Mouse (Mus musculus): ENCODE data around the gene Abi2.
"Not testable (repeated sequence)": the region's sequence is repeated elsewhere in the genome, so short reads cannot be mapped to it uniquely, and the experiment has no call there.

The Abi2 gene

DNA sequence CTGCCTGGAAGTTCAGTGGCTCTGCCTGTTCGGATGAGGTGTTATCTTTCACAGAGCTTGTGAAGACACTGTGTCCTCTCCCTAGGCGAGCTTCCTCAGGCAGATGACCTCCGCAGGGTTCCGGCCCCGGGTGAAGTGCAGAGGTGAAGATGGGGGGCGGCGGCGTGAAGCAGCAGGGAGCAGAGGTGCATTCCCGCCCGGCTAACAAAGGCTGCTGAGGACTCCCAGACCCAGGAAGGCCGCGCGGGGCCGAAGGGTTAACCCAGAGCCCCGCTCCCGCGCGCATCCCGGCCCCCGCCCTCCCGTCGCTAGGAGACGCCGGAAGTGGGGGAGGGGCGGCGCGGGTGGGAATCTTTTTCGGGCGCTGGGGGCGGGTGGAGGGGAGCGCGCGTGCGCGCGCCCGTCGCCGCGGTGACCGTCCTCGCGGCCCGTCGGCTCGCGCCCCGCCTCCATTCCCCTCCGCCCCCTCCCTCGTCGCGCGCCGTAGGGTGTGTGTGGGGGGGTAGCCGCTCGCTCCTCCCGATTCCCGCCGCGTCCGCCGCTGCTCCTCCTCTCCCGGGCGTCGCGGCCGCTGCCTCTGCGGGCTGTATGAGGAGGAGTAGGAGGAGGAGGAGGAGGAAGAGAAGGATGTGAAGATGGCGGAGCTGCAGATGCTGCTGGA lies at the start of gene Abi2:
Gene Abi2 (plus strand): TSS at position 452 of the 661 bp plus-strand sequence.
- DNase-seq, result peak; percentile 99

DNA sequence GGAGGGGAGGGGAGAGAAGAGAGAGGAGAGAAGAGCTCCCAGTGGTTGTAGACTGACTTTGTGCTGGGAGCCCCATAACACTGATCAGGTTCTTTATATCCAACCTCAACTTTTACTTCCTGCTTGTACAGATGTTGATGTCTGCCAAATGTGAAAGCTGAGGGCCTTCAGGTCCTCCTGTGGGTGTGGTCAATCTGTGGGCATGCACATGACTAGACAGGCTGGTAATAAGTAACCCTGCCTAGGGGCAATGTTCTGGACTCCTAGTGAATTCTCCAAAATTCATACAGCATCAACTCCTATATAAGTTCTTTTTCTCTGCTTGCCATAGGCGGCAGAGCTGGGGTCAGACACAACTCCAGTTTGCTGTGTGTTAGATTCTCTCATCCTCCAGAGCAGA lies 47.8 kb upstream of the Abi2 start:
- DNase-seq, result no peak

DNA sequence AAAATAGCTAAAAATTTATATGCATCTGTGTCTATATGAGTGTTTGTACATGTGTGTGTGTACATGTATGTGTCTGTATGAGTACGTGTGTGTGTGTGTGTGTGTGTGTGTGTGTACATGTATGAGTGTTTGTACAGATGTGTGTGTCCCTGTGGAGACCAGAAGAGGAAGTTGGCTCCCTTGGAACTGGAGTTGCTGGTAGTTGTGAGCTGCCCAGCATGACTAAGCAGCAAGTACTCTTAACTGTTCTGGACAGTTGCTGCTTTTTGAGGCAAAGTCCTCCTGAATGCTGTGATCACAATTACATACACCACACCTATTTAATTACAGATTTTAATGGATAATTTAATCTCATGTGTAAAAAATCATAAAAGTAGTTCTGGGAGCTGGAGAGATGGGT lies 32.9 kb upstream of the Abi2 start:
- no peak for DNase-seq

DNA sequence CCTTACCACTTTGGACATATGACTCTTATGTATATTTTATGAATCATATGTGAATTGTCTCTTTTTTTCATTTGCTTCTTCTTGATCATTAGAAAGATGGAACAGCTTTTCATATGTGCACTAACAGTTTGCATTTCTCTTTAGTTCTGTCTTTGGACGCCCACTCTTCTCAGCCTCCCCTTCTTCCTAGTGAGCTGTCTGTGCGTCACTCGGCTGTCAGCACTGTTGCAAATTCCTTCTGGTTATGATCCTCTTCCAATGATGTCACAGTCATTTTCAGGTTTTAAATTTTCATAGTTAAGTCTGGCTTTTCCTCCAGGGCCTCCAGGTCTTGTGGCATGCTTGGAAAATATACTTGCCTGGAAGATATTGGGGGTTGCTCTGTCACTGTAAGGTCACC lies 27.5 kb upstream of the Abi2 start:
- no peak for DNase-seq

DNA sequence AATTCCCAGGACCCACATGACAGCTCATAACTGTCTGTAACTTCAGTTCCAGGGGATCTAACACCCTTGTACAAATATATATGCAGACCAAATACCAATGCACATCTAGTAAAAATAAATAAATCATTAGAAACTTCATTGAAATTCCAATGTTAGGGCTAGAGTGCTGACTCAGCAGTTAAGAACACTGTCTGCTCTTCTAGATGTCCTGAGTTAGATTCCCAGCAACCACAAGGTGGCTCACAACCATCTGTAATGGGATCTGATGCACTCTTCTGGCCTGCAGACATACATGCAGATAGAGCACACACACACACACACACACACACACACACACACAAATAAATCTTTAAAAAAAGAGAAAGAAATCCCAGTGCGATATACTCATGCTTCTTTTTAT lies 4.6 kb upstream of the Abi2 start:
- DNase-seq, result peak; percentile 21 to 29

DNA sequence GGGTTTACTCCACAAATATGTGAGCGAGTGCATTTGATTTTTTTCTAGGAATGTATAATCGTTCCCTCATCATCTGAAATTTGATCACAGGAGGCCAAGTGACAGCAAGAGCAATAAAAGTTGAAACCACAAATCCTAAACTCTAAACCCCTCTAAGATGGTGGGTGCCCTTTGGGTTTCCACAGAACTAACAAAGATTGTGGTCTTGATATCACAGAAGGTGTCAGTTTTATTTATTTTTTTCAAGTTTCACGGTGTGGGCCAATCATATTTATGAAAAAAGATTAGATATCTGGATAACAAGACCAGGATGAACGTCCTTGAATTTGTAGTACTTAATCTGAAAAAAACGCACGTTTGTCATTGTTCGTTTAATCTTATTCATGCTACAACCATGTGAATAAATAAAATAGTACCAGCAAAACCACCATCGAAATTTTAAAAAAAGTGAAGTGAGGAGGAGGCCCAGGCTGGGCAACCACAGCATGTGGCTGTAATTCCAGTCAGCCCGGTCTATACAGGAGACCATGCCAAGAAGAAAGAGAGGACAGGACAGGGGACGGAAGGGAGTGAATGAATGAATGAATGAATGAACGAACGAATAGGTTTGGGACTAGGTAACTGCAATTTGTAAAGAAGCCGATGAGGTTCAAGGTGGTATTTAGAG lies 785 bp upstream of the Abi2 start:
- DNase-seq, result no peak

DNA sequence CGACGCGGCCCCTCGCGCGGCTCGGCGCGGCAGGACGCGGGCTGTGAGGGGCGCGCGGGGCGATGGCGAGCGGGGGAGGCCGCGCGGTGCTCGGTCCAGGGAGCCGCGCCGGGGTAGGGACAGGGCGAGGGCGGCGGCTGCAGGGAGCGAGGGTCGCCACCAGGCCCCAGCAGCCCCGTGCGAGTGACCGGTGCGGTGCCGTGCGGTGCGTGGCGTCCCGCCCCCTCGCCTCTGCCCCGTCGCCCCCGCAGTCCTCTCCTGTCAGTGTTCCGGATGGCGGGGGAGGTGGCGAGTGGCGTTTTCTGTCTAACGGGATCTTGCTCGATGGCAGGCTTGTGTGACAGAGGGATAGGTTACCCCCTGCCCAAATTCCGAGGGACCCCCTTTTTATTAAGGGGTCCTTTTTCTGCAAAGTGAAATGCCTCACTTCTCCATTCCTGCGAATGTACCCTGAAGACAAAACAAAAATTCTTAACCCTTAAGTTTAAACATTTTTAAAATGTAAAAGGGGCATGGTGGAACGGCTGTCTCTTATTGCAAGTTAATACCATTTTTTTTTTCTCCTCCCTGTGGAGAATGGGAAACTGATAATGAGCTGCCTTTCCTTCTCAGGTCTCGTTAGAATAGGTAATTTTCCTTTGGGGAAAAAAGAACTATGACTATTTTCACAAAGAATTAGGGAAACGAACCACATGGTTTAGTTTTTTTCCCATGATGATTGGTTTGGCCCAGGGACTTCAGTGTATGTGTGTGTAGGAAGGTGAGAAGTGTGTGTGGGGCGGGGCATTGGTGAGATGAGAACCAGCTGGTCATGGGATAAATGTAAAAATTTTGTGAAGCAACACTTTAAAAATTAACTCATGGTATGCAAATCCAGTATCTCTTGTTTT lies 754 bp downstream of the Abi2 start:
- DNase-seq, result peak; percentile 77 to 80

DNA sequence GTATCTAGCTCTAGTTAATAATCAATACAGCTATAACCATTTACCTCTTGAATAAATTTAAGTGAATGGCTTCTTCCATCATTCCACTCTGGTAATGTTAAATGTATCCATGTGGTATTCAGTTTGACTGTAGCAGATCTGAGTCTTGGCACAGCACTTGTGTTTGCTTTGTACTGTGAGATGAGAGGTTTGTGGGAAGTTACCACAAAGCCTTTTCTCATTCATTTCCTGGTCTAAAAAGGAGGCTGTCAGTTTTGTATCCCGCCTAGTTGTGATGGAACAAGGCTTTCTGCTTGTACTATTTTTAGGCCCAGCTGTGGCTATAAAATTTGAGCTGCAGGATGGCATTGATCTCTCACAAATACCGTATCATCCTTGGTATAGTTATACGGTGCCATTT lies 7.3 kb downstream of the Abi2 start:
- DNase-seq, result no peak

DNA sequence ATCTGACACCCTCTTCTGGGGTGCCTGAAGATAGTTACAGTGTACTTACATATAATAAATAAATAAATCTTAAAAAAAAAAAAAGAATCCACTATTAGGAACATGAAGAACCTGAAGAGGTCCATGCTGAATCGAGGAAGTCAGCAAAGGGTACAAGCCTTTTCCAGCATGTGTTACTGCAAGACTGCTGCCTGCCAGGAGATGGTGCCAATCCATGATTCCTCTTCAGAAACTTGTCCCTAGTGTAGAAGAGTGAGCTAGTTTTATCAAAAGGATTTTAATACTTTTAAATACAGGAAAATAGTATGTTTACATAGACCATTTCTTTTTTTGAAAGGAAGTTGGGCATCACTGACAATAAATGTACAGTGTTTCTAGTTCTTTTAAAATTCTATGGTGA lies 14.5 kb downstream of the Abi2 start:
- DNase-seq, result peak; percentile 26 to 27

DNA sequence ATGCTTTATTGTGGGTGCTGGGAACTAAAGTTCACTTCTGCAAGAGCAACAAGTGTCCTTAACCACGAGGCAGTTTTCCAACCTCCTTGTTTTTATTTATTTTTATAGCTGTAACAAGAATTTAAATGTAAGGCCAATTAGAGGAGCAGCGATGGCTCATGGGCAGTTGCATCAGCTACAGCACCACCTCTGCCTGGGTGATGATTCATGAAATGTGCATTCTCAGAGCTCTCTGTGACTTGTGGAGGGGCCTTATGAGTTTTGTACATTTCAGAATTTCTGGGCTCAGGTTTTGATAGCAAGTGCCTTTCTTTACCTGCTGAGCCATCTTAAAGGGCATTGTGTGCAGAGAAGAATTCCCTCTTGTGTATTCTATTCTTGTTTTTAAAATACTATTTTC lies 18.9 kb downstream of the Abi2 start:
- DNase-seq, result no peak

DNA sequence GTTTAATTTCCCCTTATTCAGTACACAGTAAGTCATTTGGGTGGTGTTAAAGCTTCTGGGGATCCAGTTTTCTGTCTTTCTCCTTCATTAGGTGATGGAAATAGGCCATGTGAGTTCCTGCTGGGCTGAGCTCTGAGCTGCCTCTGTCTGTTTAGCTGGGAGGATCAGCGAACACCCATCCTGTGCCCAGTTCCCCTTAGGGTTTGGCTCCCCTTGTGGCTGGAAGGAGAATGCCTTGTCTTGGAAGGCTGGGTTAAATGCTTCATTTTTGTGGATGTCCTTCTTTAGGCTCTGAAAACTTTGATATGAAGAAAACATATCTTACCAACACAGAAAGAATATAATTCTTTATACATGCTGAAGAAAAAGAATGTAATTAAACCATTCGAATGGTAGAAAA lies 19.5 kb downstream of the Abi2 start:
- peak; percentile 70 to 71 for DNase-seq

DNA sequence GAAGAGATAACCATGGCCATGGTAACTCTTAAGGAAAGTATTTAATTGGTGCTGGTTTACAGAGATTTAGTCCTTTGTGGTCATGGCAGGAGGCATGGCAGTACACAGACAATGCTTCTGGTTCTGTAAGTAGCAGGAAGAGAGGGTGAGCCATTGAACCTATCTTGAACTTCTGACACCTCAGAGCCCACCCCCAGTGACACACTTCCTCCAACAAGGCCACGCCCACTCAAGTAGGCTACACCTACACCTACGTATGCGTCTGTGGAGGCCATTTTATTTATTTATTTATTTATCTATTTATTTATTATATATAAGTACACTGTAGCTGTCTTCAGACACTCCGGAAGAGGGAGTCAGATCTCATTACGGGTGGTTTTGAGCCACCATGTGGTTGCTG lies 22.1 kb downstream of the Abi2 start:
- no peak for DNase-seq

DNA sequence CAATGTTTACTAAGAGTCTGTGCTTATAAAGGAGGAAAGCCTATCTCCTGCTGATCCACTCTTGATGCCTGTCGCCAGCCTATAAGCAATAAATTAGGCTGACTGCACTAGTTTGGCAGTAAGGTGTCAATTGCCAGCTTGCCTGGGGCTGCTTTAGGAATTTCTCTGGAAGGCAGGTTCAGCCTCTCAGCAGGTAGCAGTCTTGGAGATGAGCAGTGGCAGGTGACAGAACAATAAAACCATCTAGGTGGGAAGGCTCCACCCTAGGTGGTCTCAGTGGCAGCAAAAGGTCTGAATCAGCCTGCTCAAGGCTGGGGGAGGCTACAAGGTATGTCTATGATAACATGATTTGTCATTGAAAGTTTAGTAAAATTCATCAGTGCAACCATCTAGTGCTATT lies 23.1 kb downstream of the Abi2 start:
- DNase-seq, result peak; percentile 17 to 46

DNA sequence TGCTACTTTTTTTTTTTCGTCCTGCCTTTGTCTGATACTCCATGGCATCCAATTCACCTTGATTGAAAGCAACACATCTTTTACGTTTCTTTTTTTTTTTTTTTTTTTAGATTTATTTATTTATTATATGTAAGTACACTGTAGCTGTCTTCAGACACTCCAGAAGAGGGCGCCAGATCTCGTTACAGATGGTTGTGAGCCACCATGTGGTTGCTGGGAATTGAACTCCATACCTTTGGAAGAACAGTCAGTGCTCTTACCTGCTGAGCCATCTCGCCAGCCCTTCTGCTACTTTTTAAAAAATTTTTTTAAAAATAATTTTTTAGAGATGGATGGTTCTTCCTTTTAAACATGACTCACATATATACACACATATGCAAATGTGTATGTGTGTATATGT lies 32.0 kb downstream of the Abi2 start:
- DNase-seq, result not testable (repeated sequence)

DNA sequence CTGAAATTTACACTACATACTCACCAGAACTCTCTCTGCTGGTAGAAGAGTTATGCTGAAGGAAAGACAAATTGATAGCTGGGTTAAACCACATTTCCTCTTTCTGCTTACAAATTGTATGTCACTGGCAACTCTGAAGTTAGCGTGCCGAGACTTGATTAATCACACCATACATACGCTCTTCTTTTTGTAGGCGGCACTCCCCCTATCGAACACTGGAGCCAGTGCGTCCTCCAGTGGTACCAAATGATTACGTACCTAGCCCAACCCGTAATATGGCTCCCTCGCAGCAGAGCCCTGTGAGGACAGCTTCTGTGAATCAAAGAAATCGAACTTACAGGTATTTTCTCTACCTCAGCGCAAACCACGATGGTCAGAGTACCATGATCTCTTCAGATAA lies 37.6 kb downstream of the Abi2 start:
- no peak for DNase-seq

DNA sequence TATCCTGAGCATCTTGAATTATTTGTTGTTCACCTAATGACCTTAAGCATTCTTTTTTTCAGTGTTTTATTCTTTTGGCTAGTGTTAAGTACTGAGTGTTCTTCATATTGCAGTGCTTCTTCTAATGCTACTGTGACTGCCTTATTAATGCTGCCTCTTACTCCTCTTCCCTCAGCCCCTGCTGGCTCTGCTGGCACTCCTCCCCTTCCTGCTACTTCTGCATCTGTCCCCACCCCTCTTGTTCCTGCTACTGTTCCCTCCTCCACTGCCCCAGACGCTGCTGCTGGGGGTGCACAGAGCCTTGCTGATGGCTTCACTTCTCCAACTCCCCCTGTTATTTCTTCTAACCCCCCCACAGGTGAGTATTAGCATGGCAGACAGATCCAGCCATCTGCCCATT lies 40.5 kb downstream of the Abi2 start:
- peak; percentile 50 to 75 for DNase-seq

DNA sequence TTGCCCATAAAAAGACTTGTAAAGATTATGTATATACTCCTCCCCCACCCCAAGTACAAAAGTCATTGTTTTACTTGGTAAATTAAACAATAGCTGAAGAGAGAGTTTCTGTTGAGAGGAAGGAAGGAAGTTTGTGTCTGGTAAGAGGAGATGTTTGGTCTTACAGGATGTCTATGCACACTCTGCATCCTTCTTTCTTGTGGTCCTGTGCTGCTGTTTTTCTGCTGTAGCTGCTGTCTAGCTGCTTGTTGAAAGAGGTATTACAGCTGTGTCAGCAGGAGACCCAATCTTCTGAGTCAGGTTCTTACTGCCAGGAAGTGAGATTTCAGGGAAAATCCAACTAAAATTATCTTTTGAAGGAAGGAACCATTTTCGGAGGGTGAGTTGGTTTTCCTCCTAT lies 51.2 kb downstream of the Abi2 start:
- DNase-seq, result no peak

DNA sequence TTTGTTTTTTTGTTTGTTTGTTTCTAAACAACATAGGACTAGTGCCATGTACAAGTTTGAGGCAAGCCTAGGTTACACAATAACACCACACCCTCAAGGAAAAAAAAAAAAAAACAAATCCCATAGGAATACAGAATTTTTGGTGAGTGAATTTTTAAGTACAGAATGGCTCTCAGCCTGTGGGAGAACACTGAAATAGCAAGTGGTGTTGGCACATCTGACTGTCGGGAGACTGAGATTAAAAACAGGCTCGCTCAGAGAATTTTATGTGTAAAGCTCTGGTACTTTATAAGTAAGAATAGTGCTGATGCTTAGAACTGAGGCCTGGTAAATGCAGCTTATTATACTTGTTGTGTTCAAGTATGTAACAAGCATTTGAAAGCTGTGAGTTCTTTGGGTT lies 60.1 kb downstream of the Abi2 start:
- no peak for DNase-seq

DNA sequence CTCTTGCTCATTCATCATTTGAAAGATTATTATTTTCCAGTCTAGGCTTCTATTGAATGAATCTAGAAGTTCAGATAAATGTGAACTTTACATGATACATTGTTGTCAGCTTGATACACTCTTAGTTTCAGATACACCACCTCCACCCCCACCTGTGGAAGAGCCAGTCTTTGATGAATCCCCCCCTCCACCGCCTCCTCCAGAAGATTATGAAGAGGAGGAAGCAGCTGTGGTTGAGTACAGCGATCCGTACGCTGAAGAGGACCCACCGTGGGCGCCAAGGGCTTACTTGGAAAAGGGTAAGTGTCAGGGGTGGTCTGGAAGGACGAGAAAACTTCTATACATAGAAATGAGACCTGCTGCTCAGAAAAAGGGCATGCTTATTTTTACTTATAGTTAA lies 61.1 kb downstream of the Abi2 start:
- no peak for DNase-seq

DNA sequence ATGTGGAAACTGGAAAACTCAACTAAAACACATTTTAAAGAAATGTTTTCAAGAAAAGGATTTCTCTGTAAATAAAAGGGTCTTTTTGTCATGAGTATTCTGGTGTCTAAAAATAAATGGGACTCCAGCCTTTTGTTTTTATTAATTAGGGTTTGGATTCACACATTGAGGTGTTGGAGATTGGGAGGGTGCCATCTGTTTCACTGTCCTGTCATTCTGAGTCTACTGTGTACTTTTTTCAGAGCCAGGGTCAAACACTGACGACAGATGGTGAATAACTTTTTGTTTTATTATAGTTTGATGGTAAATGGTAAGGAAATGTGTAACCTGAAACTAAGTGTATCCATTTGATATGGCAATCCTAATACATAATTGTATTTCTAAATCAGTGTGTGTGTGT lies 72.1 kb downstream of the Abi2 start:
- peak in 1 of 2 experiments; percentile 15 for DNase-seq

DNA sequence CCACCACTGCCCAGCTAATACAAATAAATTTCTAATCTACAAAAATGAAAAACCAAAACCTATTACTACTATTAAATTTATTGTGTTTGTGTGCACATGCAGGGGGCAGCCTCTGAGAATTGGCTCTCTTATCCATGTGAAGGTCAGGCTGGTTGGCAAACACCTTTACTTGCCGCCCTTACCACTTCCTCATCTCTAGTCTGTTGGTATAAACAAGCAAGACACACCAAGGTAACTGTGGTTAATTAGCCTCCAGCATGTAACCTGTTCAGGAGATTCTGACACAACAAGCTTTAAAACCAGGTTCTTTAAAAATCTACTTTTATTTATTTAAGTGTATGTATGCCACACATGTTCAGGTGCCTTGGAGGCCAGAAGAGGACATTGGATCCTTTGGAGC lies 73.5 kb downstream of the Abi2 start:
- no peak for DNase-seq

DNA sequence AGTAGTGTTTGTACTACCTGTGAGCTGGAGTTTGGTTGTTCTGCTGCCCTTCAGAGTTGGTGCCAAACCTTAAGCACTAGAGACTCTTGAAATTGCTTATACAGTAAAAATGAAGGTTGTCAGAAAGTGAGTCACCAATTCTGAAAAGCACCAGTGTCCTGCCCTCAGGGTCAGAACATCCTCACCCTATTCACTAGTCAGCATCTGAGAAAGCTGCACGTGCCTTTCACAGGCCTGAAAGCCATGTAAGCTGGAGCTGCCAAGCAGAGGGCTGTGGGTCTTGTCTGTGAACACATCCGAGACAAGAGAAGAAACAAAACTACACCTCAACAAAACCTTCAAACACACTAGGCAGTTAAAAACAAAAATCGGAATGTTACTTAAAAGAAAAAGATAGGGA lies 76.2 kb downstream of the Abi2 start:
- DNase-seq, result no peak

DNA sequence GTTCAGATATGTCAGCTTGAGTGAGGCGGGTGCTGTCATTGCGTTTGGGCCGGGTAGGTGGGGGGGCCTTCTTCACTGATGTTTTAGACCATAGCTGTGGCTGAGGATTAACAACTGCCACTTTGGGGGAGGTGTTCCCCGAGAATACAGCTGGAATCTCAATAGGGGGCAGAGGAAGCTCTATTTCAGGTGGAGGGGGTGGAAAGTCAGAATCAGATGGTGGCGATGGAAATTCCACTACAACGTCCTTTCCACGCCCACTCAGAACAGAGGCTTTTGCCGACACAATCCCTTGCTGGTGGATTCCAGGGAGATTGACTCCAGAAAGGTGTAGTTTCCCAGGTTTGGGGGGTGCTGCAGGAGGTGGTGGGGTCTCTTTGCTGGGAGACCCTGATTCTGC lies 79.2 kb downstream of the Abi2 start:
- DNase-seq, result no peak

DNA sequence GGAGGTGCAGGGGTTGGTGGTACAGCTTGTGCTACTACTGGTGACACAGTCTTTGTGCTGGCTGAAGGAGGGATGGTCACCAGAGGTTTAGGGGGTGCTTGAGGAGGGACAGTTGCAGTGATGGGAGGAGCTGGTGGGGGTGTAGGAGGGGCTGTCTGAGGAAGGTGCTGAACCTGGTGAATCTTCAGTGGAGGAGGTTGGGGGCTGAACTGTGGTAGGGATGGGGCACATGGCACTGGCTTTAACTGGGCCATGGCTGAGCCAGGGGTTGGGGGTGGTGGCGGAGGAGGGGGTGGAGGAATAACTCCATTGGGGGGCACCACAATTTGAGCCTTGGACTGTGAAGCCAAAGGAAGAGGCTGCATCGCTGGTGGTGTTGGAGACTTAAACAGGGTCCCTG lies 80.2 kb downstream of the Abi2 start:
- no peak for DNase-seq
